Mouse (Mus musculus) urinary bladder, postnatal 36 days (tissue): Measurements from ENCODE around the gene Cep170b.

Experiments used
- DNase-seq, 2 experiments: peaks; one replicate each; pipeline ENCODE4 v3.0.0; 2022; ENCODE audit warnings: low spot score in 2 of 2, mixed read lengths in 1 of 2

Cep170b gene

DNA sequence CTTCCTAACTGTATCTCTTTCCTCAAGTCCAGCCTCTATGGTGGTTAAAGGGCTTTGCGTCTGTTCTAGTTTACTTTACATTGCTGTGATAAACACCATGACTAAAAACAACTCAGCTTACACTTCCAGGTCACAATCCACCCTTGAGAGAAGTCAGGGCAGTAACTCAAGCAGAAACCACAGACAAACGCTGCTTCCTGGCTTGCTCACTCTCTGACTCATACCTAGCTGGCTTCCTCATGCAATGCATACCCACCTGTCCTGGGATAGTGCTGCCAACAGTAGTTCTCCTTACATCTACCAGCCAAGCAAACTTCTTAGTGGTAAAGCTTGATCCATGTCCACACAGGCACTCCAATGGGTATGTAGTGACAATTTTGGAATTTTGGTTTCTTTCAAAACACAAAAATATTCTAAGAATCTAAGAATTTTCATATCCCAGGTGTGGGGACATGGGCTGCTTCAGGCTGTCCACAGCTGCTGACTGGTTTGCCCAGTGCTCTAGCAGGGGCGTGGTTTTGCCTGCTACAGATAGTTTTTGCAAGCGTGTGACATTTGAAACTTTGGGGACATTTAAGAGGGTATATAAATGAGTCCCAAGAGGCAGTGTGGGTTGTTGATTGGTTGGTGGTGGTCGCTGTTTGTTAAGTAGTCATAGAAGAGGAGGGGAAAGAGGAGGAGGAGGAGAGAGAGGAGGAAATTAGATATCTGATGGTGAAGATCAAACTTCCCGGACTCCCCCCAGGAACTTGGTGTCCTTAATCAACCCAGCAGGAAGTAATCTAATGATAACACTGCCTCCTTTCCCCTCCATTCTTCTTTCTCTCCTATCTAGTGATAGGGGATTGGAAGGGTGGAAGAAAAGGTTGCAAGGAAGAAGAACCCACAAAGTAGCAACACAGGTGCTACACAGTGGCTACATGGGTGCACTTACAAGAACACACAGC lies 17.6 kb upstream of the Cep170b start:
- no peak for DNase-seq

- DNase-seq, result peak; percentile 90 to 91
Measured at GRCm38 (mm10) chr12:112706704-112707572, 13.3 kb upstream of the Cep170b start.

- DNase-seq, result no peak
Measured at GRCm38 (mm10) chr12:112707573-112707869, 12.7 kb upstream of the Cep170b start.

GRCm38 (mm10) chr12:112713984-112714383 lies 6.3 kb upstream of the Cep170b start:
- peak in 1 of 2 experiments; percentile 22 for DNase-seq

- DNase-seq, result no peak
Measured at GRCm38 (mm10) chr12:112717140-112717539, 3.1 kb upstream of the Cep170b start.

- no peak for DNase-seq
Measured at GRCm38 (mm10) chr12:112718995-112719394, 1.3 kb upstream of the Cep170b start.

DNA sequence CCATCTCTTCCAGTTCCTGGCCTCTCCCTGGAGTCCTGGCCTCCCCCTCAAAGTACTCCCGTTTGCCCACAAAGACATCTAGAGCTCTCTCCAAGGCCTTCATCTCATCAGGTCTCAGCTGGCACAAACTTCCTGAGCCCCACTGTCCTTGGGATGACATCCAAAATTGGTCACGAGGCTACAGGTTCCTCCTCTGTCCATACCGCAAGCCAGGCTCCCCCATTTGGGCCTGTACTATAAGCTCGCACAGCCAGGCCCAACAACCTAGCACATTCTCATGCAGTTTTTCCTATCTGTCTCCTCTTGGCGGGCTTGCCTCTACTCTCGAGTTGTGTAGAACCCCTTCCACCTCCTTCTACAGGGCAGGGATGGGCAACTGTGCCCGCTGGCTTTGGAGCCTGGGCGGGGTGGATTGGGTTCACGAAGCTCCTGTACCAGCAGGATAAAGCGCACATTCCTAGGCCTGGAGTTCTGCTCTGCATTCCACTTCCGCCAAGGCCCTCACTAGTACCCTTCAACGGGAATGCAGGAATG lies 702 bp downstream of the Cep170b start:
- DNase-seq, result no peak

DNA sequence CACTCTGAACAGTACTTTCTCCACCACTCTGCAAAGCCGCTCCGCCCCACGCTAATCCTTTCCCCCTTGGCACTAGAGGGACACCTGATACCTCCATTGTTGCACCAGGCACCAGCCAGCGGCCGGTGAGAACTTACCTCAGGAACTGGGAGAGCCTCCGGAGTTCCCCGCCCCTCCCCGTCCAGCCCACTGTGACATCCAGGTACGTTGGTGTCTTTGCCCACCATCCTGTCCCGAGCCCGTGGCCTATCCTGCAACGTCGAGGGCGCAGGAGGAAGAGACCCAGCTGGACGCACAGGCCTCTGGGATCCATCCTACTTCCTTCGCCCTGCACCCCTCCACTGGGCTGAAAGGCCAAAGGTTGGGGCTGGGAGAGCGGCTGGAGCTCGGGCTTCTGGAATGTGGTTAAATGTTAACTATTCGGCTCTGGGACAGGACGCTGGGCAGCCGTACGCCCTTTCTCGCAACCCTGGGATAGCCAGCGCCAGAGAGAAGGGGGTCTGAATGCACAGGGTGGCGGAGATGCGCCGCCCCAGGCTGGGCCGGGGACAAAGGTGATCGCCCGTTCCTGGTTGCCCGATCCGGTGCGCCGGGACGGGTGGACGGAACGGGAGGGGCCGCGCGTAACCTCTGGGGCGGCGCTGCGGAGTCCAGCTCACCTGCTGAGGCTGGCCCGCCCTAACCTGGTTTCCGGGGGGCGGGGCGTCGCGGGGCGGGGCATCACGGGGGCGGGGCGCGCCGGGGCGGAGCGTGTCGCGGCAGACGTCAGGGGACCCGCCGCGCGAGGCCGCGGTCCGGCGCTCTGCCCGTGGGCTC lies 1.4 kb downstream of the Cep170b start:
- peak; percentile 63 to 71 for DNase-seq

- peak; percentile 73 to 79 for DNase-seq
Measured at GRCm38 (mm10) chr12:112722240-112723027, 2.2 kb downstream of the Cep170b start.

- DNase-seq, result no peak
Measured at GRCm38 (mm10) chr12:112723028-112723330, 2.7 kb downstream of the Cep170b start.

DNA sequence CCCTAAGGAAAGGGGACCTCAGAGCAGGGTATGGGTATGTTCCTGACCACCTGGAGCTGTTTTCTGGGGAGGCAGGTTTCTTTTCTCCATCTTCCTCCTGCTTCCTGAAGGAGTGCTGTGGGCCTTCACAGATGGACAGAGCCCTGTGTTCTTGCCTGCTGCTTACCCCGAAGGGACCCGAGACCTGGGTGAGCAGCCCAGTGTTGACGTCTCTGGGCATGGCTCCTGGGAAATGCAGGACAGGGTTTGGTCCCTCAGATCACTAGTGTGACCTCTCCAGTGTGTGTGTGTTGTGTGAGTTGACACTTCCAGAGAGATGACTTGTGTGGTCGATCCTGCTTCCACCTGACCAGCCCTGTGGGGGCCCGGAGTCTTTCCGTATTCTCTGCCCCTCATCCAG lies 3.2 kb downstream of the Cep170b start:
- DNase-seq, result no peak

- peak; percentile 54 to 61 for DNase-seq
Measured at GRCm38 (mm10) chr12:112724077-112724805, 4.0 kb downstream of the Cep170b start.

- no peak for DNase-seq
Measured at GRCm38 (mm10) chr12:112727801-112728200, 7.5 kb downstream of the Cep170b start.

GRCm38 (mm10) chr12:112730808-112731207 lies 10.6 kb downstream of the Cep170b start:
- peak in 1 of 2 experiments; percentile 31 for DNase-seq

DNA sequence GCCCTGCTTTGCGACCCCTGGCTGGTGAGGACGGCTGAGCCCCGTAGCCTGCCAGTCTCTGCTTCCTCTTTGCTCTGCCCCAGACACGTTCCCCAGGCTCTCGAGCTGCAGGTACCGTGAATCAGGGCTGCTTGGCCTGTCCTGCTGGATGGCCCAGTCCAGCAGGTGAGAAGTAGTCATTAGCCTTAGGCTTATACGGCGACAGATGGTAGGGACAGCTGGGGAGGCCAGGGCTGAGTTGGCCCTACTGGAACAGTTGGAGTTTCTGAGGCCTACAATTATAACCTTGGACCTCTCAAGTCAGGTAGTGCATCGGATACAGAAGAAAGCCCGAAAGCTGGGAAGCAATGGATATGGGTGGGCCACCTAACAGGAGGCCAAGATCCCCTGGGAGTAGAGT lies 12.3 kb downstream of the Cep170b start:
- no peak for DNase-seq

GRCm38 (mm10) chr12:112734108-112734820 lies 14.0 kb downstream of the Cep170b start:
- no peak for DNase-seq

DNA sequence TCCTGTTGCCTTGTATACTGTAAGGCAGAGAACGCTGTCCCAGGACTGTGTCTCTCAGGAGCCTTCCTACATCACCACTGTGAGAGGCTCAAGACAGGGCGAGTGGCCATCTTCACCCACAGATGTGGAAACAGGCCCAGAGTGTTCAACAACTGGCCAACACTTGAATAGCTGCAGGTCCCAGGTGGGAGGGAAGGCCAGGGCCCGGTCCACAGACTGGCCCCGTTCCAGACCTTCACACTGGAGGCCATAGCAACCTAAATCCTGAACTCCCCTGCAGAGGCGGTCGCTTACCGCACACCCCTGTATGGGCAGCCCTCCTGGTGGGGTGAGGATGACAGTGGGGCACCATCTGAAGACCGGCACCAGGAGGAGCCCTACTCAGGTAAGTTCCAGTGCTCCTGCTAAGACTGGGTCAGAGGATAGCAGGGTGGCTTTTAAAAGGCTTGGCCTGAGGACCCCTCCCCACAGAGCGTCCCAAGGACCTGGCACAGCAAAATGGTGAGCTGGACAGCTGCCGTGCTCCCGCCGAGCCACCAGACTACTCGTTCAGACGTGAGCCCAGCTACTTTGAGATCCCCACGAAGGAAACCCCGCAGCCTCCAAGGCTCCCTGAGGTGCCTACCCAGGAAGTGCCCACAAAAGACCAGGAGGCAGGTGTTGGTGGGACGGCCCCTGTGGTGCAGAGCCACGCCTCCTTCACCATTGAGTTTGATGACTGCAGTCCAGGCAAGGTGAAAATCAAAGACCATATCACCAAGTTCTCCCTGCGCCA lies 14.8 kb downstream of the Cep170b start:
- no peak for DNase-seq

DNA sequence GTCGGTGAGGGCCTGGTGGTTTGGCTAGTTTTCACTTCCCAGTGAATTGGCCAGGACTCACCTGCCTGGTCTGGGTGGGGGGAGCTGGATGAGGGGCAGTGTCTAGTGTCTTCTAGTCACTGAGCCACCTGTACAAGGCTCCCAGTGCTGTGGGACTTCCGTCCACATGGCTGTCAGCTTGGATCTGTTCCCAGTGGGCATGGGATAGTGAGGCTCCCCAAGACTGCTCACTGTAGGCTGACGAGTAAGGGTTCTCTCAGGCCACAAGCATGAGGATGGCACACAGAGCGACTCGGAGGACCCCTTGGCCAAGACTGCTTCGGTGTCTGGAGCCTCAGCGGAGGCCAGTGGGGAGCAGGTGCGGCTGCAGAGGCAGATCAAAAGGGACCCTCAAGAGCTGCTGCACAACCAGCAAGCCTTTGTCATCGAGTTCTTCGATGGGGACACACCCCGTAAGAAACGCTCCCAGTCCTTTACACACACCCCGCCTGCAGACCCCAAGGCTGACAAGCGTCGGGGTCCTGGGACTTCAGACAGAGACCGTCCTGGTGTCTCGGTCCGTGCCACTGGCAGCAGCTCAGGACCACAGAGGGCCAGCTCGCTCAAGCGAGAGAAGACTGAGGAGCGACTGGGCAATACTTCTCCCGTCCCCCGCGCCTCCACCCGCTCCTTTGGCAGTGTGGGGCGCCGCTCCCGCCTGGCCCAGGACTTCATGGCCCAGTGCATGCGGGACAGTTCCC lies 15.8 kb downstream of the Cep170b start:
- DNase-seq, result no peak
